Mouse (Mus musculus): ENCODE results near the gene Tmem160. TPM values are rescaled to one million over a fixed set of nuclear protein-coding genes. Genes with fewer than 3 reads are reported as not detected.
A peak's percentile ranks its signal among the peaks of the same experiment; 100 is the strongest.

Tmem160 gene
- polyA plus RNA-seq, 1 experiment = 25.4 TPM

GRCm38 (mm10) chr7:16456289-16456688 lies 3.7 kb downstream of the Tmem160 start:
- H3K9ac ChIP-seq (ENCODE audit: low read depth, poor library complexity, severe bottlenecking) = no peak overlapping the region
- TF ChIP-seq CTCF (IDR thresholded peaks at IDR 0.05; ENCODE audit: low read depth, low read length) (no peak), POLR2A (IDR thresholded peaks at IDR 0.05; ENCODE audit: insufficient read depth, low read length) (no peak), EP300 (IDR thresholded peaks at IDR 0.05; ENCODE audit: insufficient read depth, low read depth, low read length) (no peak)
- no peaks in the 10 kb centered on the region for H3K36me3 ChIP-seq (ENCODE audit: control insufficient read depth, insufficient read depth, low read length, poor library complexity, severe bottlenecking)
- H3K27ac ChIP-seq (ENCODE audit: insufficient read depth, low read length) = no peak overlapping the region
- H3K27me3 ChIP-seq (ENCODE audit: control insufficient read depth, insufficient read depth, low read length, poor library complexity, severe bottlenecking) = no peaks in the 10 kb centered on the region
- no peak overlapping the region for H3K4me3 ChIP-seq (ENCODE audit: low read depth, low read length)
- H3K9me3 ChIP-seq (replicated peaks; ENCODE audit: control insufficient read depth, insufficient read depth, low read length, poor library complexity, severe bottlenecking) = no peaks in the 10 kb centered on the region
- H3K4me1 ChIP-seq (ENCODE audit: control insufficient read depth, insufficient read depth, low read length) = no peaks in the 10 kb centered on the region

- Histone ChIP-seq H3K9ac (ENCODE audit: low read depth, poor library complexity, severe bottlenecking) (no peak overlapping the region), H3K27ac (ENCODE audit: insufficient read depth, low read length) (no peak overlapping the region), H3K9me3 (replicated peaks; ENCODE audit: control insufficient read depth, insufficient read depth, low read length, poor library complexity, severe bottlenecking) (no peaks in the 10 kb centered on the region), H3K4me3 (ENCODE audit: low read depth, low read length) (no peak overlapping the region), H3K4me1 (ENCODE audit: control insufficient read depth, insufficient read depth, low read length) (no peaks in the 10 kb centered on the region), H3K27me3 (ENCODE audit: control insufficient read depth, insufficient read depth, low read length, poor library complexity, severe bottlenecking) (no peaks in the 10 kb centered on the region), H3K36me3 (ENCODE audit: control insufficient read depth, insufficient read depth, low read length, poor library complexity, severe bottlenecking) (no peaks in the 10 kb centered on the region)
- TF ChIP-seq CTCF (IDR thresholded peaks at IDR 0.05; ENCODE audit: low read depth, low read length) = no peak
- TF ChIP-seq EP300 (IDR thresholded peaks at IDR 0.05; ENCODE audit: insufficient read depth, low read depth, low read length) = no peak
- TF ChIP-seq POLR2A (IDR thresholded peaks at IDR 0.05; ENCODE audit: insufficient read depth, low read length) = no peak
These were observed 8.0 kb downstream of the Tmem160 start for GRCm38 (mm10) chr7:16460566-16460965.

DNA sequence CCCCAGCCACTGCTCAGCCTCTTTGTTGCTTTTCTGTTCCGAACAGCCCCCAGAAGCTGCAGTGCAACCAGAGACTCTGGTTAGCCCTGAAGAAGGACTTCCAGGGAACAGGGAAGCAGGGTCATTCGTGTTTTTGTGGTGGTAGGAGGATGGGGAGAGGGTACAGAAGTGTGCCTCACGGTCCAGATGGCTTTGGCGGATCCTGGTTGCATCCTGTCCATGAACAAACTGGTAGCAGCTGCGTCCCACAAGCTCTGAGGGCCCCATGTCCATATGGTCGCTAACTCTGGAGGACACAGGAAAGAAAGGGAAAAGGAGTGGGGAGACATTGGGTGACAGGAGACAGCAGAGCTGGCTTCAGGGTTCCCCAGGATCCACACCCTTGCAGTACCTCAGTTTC lies 8.6 kb downstream of the Tmem160 start:
- no peak for TF ChIP-seq EP300 (IDR thresholded peaks at IDR 0.05; ENCODE audit: insufficient read depth, low read depth, low read length)
- no peak for TF ChIP-seq CTCF (IDR thresholded peaks at IDR 0.05; ENCODE audit: low read depth, low read length)
- TF ChIP-seq POLR2A (IDR thresholded peaks at IDR 0.05; ENCODE audit: insufficient read depth, low read length) = no peak
- Histone ChIP-seq H3K27ac (ENCODE audit: insufficient read depth, low read length) (no peak overlapping the region), H3K4me3 (ENCODE audit: low read depth, low read length) (no peak overlapping the region), H3K9me3 (replicated peaks; ENCODE audit: control insufficient read depth, insufficient read depth, low read length, poor library complexity, severe bottlenecking) (no peaks in the 10 kb centered on the region), H3K4me1 (ENCODE audit: control insufficient read depth, insufficient read depth, low read length) (no peaks in the 10 kb centered on the region), H3K36me3 (ENCODE audit: control insufficient read depth, insufficient read depth, low read length, poor library complexity, severe bottlenecking) (no peaks in the 10 kb centered on the region), H3K9ac (ENCODE audit: low read depth, poor library complexity, severe bottlenecking) (no peak overlapping the region), H3K27me3 (ENCODE audit: control insufficient read depth, insufficient read depth, low read length, poor library complexity, severe bottlenecking) (no peaks in the 10 kb centered on the region)

- H3K27me3 ChIP-seq (ENCODE audit: control insufficient read depth, insufficient read depth, low read length, poor library complexity, severe bottlenecking) = no peaks in the 10 kb centered on the region
- 0 out of 2 replicates have a peak overlapping the region, but pooled peaks have one; percentile 11 for H3K4me3 ChIP-seq (ENCODE audit: low read depth, low read length)
- no peaks in the 10 kb centered on the region for H3K36me3 ChIP-seq (ENCODE audit: control insufficient read depth, insufficient read depth, low read length, poor library complexity, severe bottlenecking)
- H3K9ac ChIP-seq (ENCODE audit: low read depth, poor library complexity, severe bottlenecking) = no peak overlapping the region
- TF ChIP-seq EP300 (IDR thresholded peaks at IDR 0.05; ENCODE audit: insufficient read depth, low read depth, low read length) (no peak), POLR2A (IDR thresholded peaks at IDR 0.05; ENCODE audit: insufficient read depth, low read length) (no peak), CTCF (IDR thresholded peaks at IDR 0.05; ENCODE audit: low read depth, low read length) (no peak)
- H3K27ac ChIP-seq (ENCODE audit: insufficient read depth, low read length) = no peak overlapping the region
- H3K4me1 ChIP-seq (ENCODE audit: control insufficient read depth, insufficient read depth, low read length) = no peaks in the 10 kb centered on the region
- H3K9me3 ChIP-seq (replicated peaks; ENCODE audit: control insufficient read depth, insufficient read depth, low read length, poor library complexity, severe bottlenecking) = no peaks in the 10 kb centered on the region
These were observed 9.1 kb downstream of the Tmem160 start for GRCm38 (mm10) chr7:16461705-16462104.

DNA sequence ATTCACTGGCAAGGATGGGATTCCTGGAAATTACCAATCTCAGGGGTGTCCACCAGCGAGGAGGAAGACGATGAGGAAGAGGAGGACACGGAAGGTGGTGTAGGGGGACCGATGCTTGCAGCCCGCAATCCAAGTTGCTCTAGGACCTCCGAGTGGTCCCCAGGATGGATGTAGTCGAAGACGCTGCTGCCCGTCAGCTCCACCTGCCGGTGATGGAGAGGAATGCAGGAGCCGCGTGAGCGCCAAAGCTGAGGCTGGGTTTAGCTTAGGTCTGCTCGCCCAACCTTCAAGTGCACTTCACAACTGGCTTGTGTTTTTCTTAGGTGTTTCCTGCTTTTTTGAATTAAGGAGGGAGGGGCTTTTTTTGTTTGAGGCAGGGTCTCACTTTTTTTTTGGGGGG lies 10.6 kb downstream of the Tmem160 start:
- Histone ChIP-seq H3K9ac (ENCODE audit: low read depth, poor library complexity, severe bottlenecking) (no peak overlapping the region), H3K36me3 (ENCODE audit: control insufficient read depth, insufficient read depth, low read length, poor library complexity, severe bottlenecking) (no peaks in the 10 kb centered on the region), H3K27me3 (ENCODE audit: control insufficient read depth, insufficient read depth, low read length, poor library complexity, severe bottlenecking) (no peaks in the 10 kb centered on the region), H3K27ac (ENCODE audit: insufficient read depth, low read length) (no peak overlapping the region), H3K4me3 (ENCODE audit: low read depth, low read length) (no peak overlapping the region), H3K9me3 (replicated peaks; ENCODE audit: control insufficient read depth, insufficient read depth, low read length, poor library complexity, severe bottlenecking) (no peaks in the 10 kb centered on the region), H3K4me1 (ENCODE audit: control insufficient read depth, insufficient read depth, low read length) (no peaks in the 10 kb centered on the region)
- TF ChIP-seq POLR2A (IDR thresholded peaks at IDR 0.05; ENCODE audit: insufficient read depth, low read length) (no peak), CTCF (IDR thresholded peaks at IDR 0.05; ENCODE audit: low read depth, low read length) (peak; percentile 95)

- H3K9me3 ChIP-seq (replicated peaks; ENCODE audit: control insufficient read depth, insufficient read depth, low read length, poor library complexity, severe bottlenecking) = no peaks in the 10 kb centered on the region
- H3K4me3 ChIP-seq (ENCODE audit: low read depth, low read length) = no peak overlapping the region
- TF ChIP-seq EP300 (IDR thresholded peaks at IDR 0.05; ENCODE audit: insufficient read depth, low read depth, low read length) (no peak), CTCF (IDR thresholded peaks at IDR 0.05; ENCODE audit: low read depth, low read length) (peak; percentile 95)
- no peaks in the 10 kb centered on the region for H3K36me3 ChIP-seq (ENCODE audit: control insufficient read depth, insufficient read depth, low read length, poor library complexity, severe bottlenecking)
- H3K27ac ChIP-seq (ENCODE audit: insufficient read depth, low read length) = no peak overlapping the region
- H3K4me1 ChIP-seq (ENCODE audit: control insufficient read depth, insufficient read depth, low read length) = no peaks in the 10 kb centered on the region
- no peak overlapping the region for H3K9ac ChIP-seq (ENCODE audit: low read depth, poor library complexity, severe bottlenecking)
- H3K27me3 ChIP-seq (ENCODE audit: control insufficient read depth, insufficient read depth, low read length, poor library complexity, severe bottlenecking) = no peaks in the 10 kb centered on the region
These were observed 12.6 kb downstream of the Tmem160 start for GRCm38 (mm10) chr7:16465160-16465559.
